Mouse (Mus musculus): ENCODE data around the gene Eci1. TPM values are rescaled to one million over a fixed set of nuclear protein-coding genes. Genes with fewer than 3 reads are reported as not detected.

Eci1 gene
- total RNA-seq (2023): 21.7 to 37.3 TPM (median 25.2 TPM) in 4 replicates

DNA sequence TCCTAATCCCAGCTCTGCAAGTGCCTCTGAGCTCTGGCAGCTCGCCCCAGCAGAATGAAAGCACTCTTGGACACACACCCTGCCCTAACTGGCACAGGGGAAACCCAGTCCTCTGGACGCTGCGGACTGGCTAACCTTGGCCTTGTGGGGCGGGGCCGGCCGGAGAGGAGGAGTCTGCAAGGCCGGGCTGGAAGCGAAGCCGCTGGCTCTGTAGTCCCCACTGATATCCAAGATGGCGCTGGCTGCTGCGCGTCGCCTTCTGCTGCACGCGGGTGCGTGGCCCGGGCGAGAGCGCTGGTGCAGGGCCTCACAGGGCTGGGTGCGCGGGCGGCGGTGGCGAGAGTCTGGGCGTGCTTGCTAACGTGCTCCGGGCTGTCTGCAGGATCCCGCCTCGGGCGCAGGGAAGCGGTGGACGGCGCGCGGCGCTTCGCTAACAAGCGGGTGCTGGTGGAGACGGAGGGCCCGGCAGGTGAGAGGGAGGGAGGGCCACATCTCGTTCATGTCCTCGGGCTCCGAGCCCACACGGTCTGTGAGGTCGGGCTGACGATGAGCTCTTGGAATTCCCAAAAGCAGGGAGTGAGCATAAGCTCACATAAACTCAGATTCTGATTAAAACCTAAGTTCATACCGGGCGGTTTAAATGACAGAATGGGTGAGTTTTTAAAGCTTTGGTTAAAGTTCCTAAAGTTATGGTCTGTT, at the start of gene Eci1:
Gene Eci1, plus strand, starts transcription at position 171 of the 699 bp plus-strand sequence.

DNA sequence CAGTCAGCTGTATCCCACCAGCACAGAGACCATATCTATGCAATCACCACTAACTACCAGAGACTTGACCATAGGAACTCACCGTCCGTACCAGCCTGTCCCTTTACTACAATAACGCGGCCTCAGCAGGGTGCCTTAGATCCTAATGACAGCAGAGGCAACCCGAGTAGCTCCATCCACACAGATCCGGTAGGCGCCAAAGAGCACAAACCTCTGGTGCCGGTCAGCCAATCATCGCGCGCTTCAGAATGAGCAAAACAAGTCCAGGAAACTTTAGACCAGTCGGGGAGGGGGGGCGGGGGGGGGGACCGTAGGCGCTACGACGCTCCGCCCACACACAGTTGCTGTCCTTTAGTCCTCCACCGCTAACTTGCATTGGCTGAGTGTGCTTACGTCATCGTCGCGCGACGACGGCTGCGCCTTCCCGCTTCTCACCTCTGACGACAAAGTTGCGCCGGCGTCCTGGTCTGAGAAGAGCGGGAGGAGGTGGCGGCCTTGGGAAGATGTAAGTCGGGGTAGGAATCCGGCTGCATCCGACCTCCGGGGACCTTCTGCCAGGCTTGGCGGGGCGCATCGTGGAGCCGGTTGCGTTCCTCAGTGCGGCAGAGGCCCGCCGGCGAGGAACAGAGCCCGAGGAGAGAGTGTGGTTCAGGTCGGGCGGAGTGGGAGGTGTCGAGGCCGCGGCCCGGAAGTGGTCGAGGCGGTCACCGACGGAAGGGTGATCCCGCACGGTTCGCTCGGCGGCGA, 12.0 kb upstream of the Eci1 start, which contains the start of gene Rnps1:
Gene Rnps1, plus strand, starts transcription at position 336 of the 747 bp plus-strand sequence.

DNA sequence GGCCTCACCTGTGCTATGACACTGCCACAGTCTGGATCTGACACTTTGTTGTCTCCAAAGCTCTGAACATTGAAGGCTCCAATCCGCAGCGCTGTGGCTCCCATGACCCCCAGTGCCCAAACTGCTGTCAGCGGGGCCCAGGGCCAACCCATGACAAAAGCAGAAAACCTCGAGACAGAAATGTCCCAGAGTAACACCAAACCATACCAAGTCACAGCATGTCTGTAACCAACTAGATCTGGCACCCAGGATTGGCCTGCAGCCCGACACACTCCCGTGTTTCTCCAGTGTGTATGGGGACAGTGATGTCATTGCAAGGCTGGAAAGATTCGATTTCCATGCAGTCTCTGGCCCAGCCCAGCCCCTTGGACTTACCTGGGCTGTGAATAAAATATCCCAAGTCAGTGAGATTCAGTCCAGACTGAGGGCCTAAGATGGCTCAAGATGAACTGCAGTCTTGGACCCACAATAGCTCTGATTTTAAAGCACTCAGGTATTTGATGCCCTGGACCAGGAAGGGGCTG, 16.3 kb downstream of the Eci1 start, which contains the start of gene Dnase1l2:
Gene Dnase1l2, minus strand, starts transcription at position 474 of the 524 bp plus-strand sequence.

GRCm38 (mm10) chr17:24469910-24470602, 43.6 kb downstream of the Eci1 start, which contains the start of the genes E4f1 and Pgp:
Gene E4f1, minus strand, starts transcription at chr17:24470313.
Gene Pgp, plus strand, starts transcription at chr17:24470392.

GRCm38 (mm10) chr17:24473612-24474275, 47.3 kb downstream of the Eci1 start, which contains the start of gene Bricd5:
Gene Bricd5, plus strand, starts transcription at chr17:24473884.

DNA sequence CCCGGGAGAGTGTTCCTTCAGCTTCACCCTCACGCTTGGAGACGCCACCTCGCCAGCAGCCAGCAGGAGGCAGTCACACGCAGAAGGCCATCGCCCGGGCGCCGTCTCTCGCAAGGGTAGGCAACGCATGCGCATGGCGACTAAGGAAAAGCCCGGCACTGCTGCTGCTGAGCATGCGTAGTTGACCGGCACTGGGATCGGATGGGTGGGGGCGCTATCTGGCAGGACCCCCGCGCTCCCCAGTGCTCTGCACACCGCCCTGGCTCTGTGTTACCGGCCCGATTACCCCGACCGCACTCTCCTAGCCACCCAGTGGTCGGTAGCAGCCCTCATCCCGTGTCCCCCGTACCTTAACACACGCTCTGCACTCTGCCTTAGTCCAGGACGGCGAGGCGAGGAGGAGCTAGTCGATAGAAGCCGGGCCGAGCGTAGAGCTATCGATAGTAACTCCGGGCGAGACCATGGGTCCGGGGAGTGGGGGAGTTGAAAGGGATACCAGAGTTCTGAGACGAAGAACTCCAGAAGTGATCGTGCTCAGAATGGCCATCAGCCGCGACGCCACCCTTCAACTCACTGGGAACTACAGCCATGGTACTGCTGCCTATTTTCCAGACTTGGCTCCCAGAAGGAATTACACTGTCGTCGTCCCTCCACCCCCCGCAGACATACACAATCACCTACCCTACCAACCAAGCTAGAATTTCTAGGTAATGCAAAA, 52.4 kb downstream of the Eci1 start, which contains the start of gene Mlst8:
Gene Mlst8, minus strand, starts transcription at position 416 of the 718 bp plus-strand sequence.

GRCm38 (mm10) chr17:24488186-24488661, 61.8 kb downstream of the Eci1 start, which contains the start of gene Caskin1:
Gene Caskin1, plus strand, starts transcription at chr17:24488601.

Other genes with a start within 250 kb of the Eci1 start
- gene Tbc1d24, start 221.1 kb upstream of the Eci1 start, total RNA-seq (2023): 1.8 to 2.4 TPM (median 2.2 TPM) in 4 replicates
- 0.18 to 0.38 TPM (median 0.35 TPM) in 4 replicates for gene Ntn3, start 217.1 kb upstream of the Eci1 start, total RNA-seq (2023)
- 7.4 to 10.9 TPM (median 8.2 TPM) in 4 replicates for gene Tedc2, start 205.8 kb upstream of the Eci1 start, total RNA-seq (2023)
- gene Ccnf, start 175.2 kb upstream of the Eci1 start, total RNA-seq (2023): 11.6 to 14.8 TPM (median 13.2 TPM) in 4 replicates
- 0.27 to 0.57 TPM (median 0.50 TPM) in 3 of 4 replicates, not detected in the other for gene Abca17, start 75.6 kb upstream of the Eci1 start, total RNA-seq (2023)
- gene Abca3, start 74.7 kb upstream of the Eci1 start, total RNA-seq (2023): 52.3 to 57.4 TPM (median 55.0 TPM) in 4 replicates
- gene Rnps1, start 12.1 kb upstream of the Eci1 start, total RNA-seq (2023): 155 to 180 TPM (median 162 TPM) in 4 replicates
- 5.2 to 8.2 TPM (median 6.5 TPM) in 4 replicates for gene Dnase1l2, start 16.5 kb downstream of the Eci1 start, total RNA-seq (2023)
- gene E4f1, start 43.7 kb downstream of the Eci1 start, total RNA-seq (2023): 53.5 to 67.6 TPM (median 60.7 TPM) in 4 replicates
- 14.3 to 17.9 TPM (median 16.6 TPM) in 4 replicates for gene Pgp, start 43.8 kb downstream of the Eci1 start, total RNA-seq (2023)
- 0.91 to 1.0 TPM in 2 of 4 replicates, not detected in the others for gene Bricd5, start 47.2 kb downstream of the Eci1 start, total RNA-seq (2023)
- 16.1 to 24.1 TPM (median 21.4 TPM) in 4 replicates for gene Mlst8, start 52.4 kb downstream of the Eci1 start, total RNA-seq (2023)
- gene Caskin1, start 62.0 kb downstream of the Eci1 start, total RNA-seq (2023): not detected in 4 replicates
- gene Traf7, start 101.3 kb downstream of the Eci1 start, total RNA-seq (2023): 174 to 212 TPM (median 202 TPM) in 4 replicates
- 0.92 to 3.0 TPM (median 1.4 TPM) in 4 replicates for gene Rab26, start 107.6 kb downstream of the Eci1 start, total RNA-seq (2023)
- gene Pkd1, start 123.2 kb downstream of the Eci1 start, total RNA-seq (2023): 66.6 to 77.7 TPM (median 73.9 TPM) in 4 replicates
- 90.9 to 106 TPM (median 96.8 TPM) in 4 replicates for gene Tsc2, start 206.0 kb downstream of the Eci1 start, total RNA-seq (2023)
- 4.4 to 5.8 TPM (median 5.0 TPM) in 4 replicates for gene Nthl1, start 206.0 kb downstream of the Eci1 start, total RNA-seq (2023)
- 0.41 to 0.48 TPM in 2 of 4 replicates, not detected in the others for gene Slc9a3r2, start 223.7 kb downstream of the Eci1 start, total RNA-seq (2023)
- gene Npw, start 231.8 kb downstream of the Eci1 start, total RNA-seq (2023): not detected in 4 replicates
- 54.6 to 60.8 TPM (median 56.6 TPM) in 4 replicates for gene Zfp598, start 243.0 kb downstream of the Eci1 start, total RNA-seq (2023)

All from B cell, adult 62 days (primary cell).